Mouse (Mus musculus): ENCODE data around the gene Tmppe. TPM values are rescaled to one million over a fixed set of nuclear protein-coding genes. Genes with fewer than 3 reads are reported as not detected.
"Not testable (repeated sequence)": the region's sequence is repeated elsewhere in the genome, so short reads cannot be mapped to it uniquely, and the experiment has no call there.

Tmppe gene
- polyA plus RNA-seq, 1 experiment from 2014 or later = 4.4 TPM

GRCm38 (mm10) chr9:114389371-114389904 is 11.5 kb upstream of the Tmppe start:
- Histone ChIP-seq H3K4me1 (ENCODE audit: control insufficient read depth, insufficient read depth, low read length) (0 out of 2 replicates have a peak, but pooled peaks cover 2% of the 10 kb centered on the region), H3K27ac (ENCODE audit: low read length) (peak overlapping the region; percentile 84; the same call in 1 of the 2 replicates), H3K4me2 (replicated peaks; ENCODE audit: low read depth, low read length) (peak overlapping the region; percentile 69), H3K4me3 (ENCODE audit: low read depth, low read length) (peak overlapping the region; percentile 84), H3K27me3 (ENCODE audit: control insufficient read depth, insufficient read depth, low read length) (no peaks in the 10 kb centered on the region), H3K36me3 (ENCODE audit: control insufficient read depth, insufficient read depth, low read length) (0 out of 2 replicates have a peak, but pooled peaks cover 3% of the 10 kb centered on the region), H3K9ac (replicated peaks; ENCODE audit: low read depth, low read length) (no peak overlapping the region), H3K9me3 (ENCODE audit: control insufficient read depth, low read depth, low read length) (no peaks in the 10 kb centered on the region)
- peak; percentile 9; the same call in 1 of the 2 replicates for ATAC-seq (ENCODE audit: insufficient number of reproducible peaks, insufficient read depth, low FRiP score, low read depth)
- WGBS = 70% methylated on average over 8 of the region's 8 CpGs

- Histone ChIP-seq H3K27ac (ENCODE audit: low read length) (peak within 1 kb of the TSS; percentile 84), H3K9me3 (ENCODE audit: control insufficient read depth, low read depth, low read length) (no peaks in the 10 kb centered on the region), H3K4me2 (replicated peaks; ENCODE audit: low read depth, low read length) (peak within 1 kb of the TSS; percentile 69), H3K4me1 (ENCODE audit: control insufficient read depth, insufficient read depth, low read length) (0 out of 2 replicates have a peak, but pooled peaks cover 2% of the 10 kb centered on the region), H3K4me3 (ENCODE audit: low read depth, low read length) (peak within 1 kb of the TSS; percentile 84), H3K9ac (replicated peaks; ENCODE audit: low read depth, low read length) (peak within 1 kb of the TSS; percentile 63), H3K27me3 (ENCODE audit: control insufficient read depth, insufficient read depth, low read length) (no peaks in the 10 kb centered on the region), H3K36me3 (ENCODE audit: control insufficient read depth, insufficient read depth, low read length) (no peaks in the 10 kb centered on the region)
- WGBS = 1% methylated on average over 95 of the region's 96 CpGs
- ATAC-seq (ENCODE audit: insufficient number of reproducible peaks, insufficient read depth, low FRiP score, low read depth) = peak; percentile 83
Observed at GRCm38 (mm10) chr9:114389905-114390748, 10.8 kb upstream of the Tmppe start, which contains the start of gene Crtap. Gene Crtap (minus strand): TSS chr9:114390675.

GRCm38 (mm10) chr9:114390749-114391075 is 10.2 kb upstream of the Tmppe start:
- no peak for ATAC-seq (ENCODE audit: insufficient number of reproducible peaks, insufficient read depth, low FRiP score, low read depth)
- H3K4me2 ChIP-seq (replicated peaks; ENCODE audit: low read depth, low read length) = peak overlapping the region; percentile 69
- no peaks in the 10 kb centered on the region for H3K36me3 ChIP-seq (ENCODE audit: control insufficient read depth, insufficient read depth, low read length)
- 0 out of 2 replicates have a peak, but pooled peaks cover 2% of the 10 kb centered on the region for H3K4me1 ChIP-seq (ENCODE audit: control insufficient read depth, insufficient read depth, low read length)
- H3K4me3 ChIP-seq (ENCODE audit: low read depth, low read length) = peak overlapping the region; percentile 84
- no peaks in the 10 kb centered on the region for H3K27me3 ChIP-seq (ENCODE audit: control insufficient read depth, insufficient read depth, low read length)
- WGBS = 3% methylated on average over 10 of the region's 10 CpGs
- peak overlapping the region; percentile 63 for H3K9ac ChIP-seq (replicated peaks; ENCODE audit: low read depth, low read length)
- H3K27ac ChIP-seq (ENCODE audit: low read length) = no peak overlapping the region
- no peaks in the 10 kb centered on the region for H3K9me3 ChIP-seq (ENCODE audit: control insufficient read depth, low read depth, low read length)

- not testable (repeated sequence) for H3K9me3 ChIP-seq (ENCODE audit: control insufficient read depth, low read depth, low read length); H3K27me3 ChIP-seq (ENCODE audit: control insufficient read depth, insufficient read depth, low read length); H3K4me2 ChIP-seq (replicated peaks; ENCODE audit: low read depth, low read length); H3K4me3 ChIP-seq (ENCODE audit: low read depth, low read length); ATAC-seq (ENCODE audit: insufficient number of reproducible peaks, insufficient read depth, low FRiP score, low read depth); H3K4me1 ChIP-seq (ENCODE audit: control insufficient read depth, insufficient read depth, low read length); H3K27ac ChIP-seq (ENCODE audit: low read length); H3K36me3 ChIP-seq (ENCODE audit: control insufficient read depth, insufficient read depth, low read length); H3K9ac ChIP-seq (replicated peaks; ENCODE audit: low read depth, low read length)
- 69% methylated on average over 6 of the region's 6 CpGs for WGBS
Observed at GRCm38 (mm10) chr9:114394136-114394535, 6.8 kb upstream of the Tmppe start.

- Histone ChIP-seq H3K9me3 (ENCODE audit: control insufficient read depth, low read depth, low read length) (no peaks in the 10 kb centered on the region), H3K27ac (ENCODE audit: low read length) (no peak overlapping the region), H3K4me2 (replicated peaks; ENCODE audit: low read depth, low read length) (no peak overlapping the region), H3K36me3 (ENCODE audit: control insufficient read depth, insufficient read depth, low read length) (no peaks in the 10 kb centered on the region), H3K4me1 (ENCODE audit: control insufficient read depth, insufficient read depth, low read length) (no peaks in the 10 kb centered on the region), H3K4me3 (ENCODE audit: low read depth, low read length) (no peak overlapping the region), H3K9ac (replicated peaks; ENCODE audit: low read depth, low read length) (no peak overlapping the region), H3K27me3 (ENCODE audit: control insufficient read depth, insufficient read depth, low read length) (no peaks in the 10 kb centered on the region)
- 71% methylated on average over 8 of the region's 8 CpGs for WGBS
- ATAC-seq (ENCODE audit: insufficient number of reproducible peaks, insufficient read depth, low FRiP score, low read depth) = no peak
Observed at GRCm38 (mm10) chr9:114394677-114395076, 6.2 kb upstream of the Tmppe start.

GRCm38 (mm10) chr9:114395258-114395657 is 5.6 kb upstream of the Tmppe start:
- Histone ChIP-seq H3K4me1 (ENCODE audit: control insufficient read depth, insufficient read depth, low read length) (no peaks in the 10 kb centered on the region), H3K9ac (replicated peaks; ENCODE audit: low read depth, low read length) (no peak overlapping the region), H3K27ac (ENCODE audit: low read length) (no peak overlapping the region), H3K4me3 (ENCODE audit: low read depth, low read length) (no peak overlapping the region), H3K4me2 (replicated peaks; ENCODE audit: low read depth, low read length) (no peak overlapping the region), H3K36me3 (ENCODE audit: control insufficient read depth, insufficient read depth, low read length) (no peaks in the 10 kb centered on the region), H3K27me3 (ENCODE audit: control insufficient read depth, insufficient read depth, low read length) (no peaks in the 10 kb centered on the region), H3K9me3 (ENCODE audit: control insufficient read depth, low read depth, low read length) (no peaks in the 10 kb centered on the region)
- WGBS = 84% methylated on average over 4 of the region's 4 CpGs
- no peak for ATAC-seq (ENCODE audit: insufficient number of reproducible peaks, insufficient read depth, low FRiP score, low read depth)

- Histone ChIP-seq H3K4me3 (ENCODE audit: low read depth, low read length) (no peak overlapping the region), H3K9ac (replicated peaks; ENCODE audit: low read depth, low read length) (no peak overlapping the region), H3K27ac (ENCODE audit: low read length) (no peak overlapping the region), H3K27me3 (ENCODE audit: control insufficient read depth, insufficient read depth, low read length) (no peaks in the 10 kb centered on the region), H3K4me2 (replicated peaks; ENCODE audit: low read depth, low read length) (no peak overlapping the region), H3K4me1 (ENCODE audit: control insufficient read depth, insufficient read depth, low read length) (peaks cover 12% of the 10 kb centered on the region), H3K36me3 (ENCODE audit: control insufficient read depth, insufficient read depth, low read length) (peaks cover 3% of the 10 kb centered on the region; the same call in 1 of the 2 replicates), H3K9me3 (ENCODE audit: control insufficient read depth, low read depth, low read length) (no peaks in the 10 kb centered on the region)
- WGBS = 86% methylated on average over 11 of the region's 12 CpGs
- ATAC-seq (ENCODE audit: insufficient number of reproducible peaks, insufficient read depth, low FRiP score, low read depth) = no peak
Observed at GRCm38 (mm10) chr9:114399680-114400079, 1.2 kb upstream of the Tmppe start.

- H3K9ac ChIP-seq (replicated peaks; ENCODE audit: low read depth, low read length) = no peak overlapping the region
- WGBS = 20% methylated on average over 5 of the region's 5 CpGs
- 0 out of 2 replicates have a peak, but pooled peaks cover 4% of the 10 kb centered on the region for H3K9me3 ChIP-seq (ENCODE audit: control insufficient read depth, low read depth, low read length)
- H3K4me2 ChIP-seq (replicated peaks; ENCODE audit: low read depth, low read length) = peak overlapping the region; percentile 85
- peak overlapping the region; percentile 92 for H3K27ac ChIP-seq (ENCODE audit: low read length)
- no peaks in the 10 kb centered on the region for H3K27me3 ChIP-seq (ENCODE audit: control insufficient read depth, insufficient read depth, low read length)
- peak overlapping the region; percentile 88 for H3K4me3 ChIP-seq (ENCODE audit: low read depth, low read length)
- H3K36me3 ChIP-seq (ENCODE audit: control insufficient read depth, insufficient read depth, low read length) = peaks cover 6% of the 10 kb centered on the region; the same call in 1 of the 2 replicates
- H3K4me1 ChIP-seq (ENCODE audit: control insufficient read depth, insufficient read depth, low read length) = peaks cover 12% of the 10 kb centered on the region
- no peak; the same call in none of the 2 replicates for ATAC-seq (ENCODE audit: insufficient number of reproducible peaks, insufficient read depth, low FRiP score, low read depth)
Observed at GRCm38 (mm10) chr9:114400588-114400948, 337 bp upstream of the Tmppe start.
